ENCODE assay signal across 9 mouse cellular contexts in genomic region chr15:101320618-101321041, GRCm38 (mm10). TPM values are rescaled to one million over a fixed set of nuclear protein-coding genes. Genes with fewer than 3 reads are reported as not detected.
A peak's percentile ranks its signal among the peaks of the same experiment; 100 is the strongest.
DNase-seq lines count a peak whose midpoint lies in the region; ATAC-seq and TF ChIP-seq lines count a peak whose summit lies in the region.
"Had no signal": no experiment of that assay in that cellular context is flagged by ENCODE, and none has a peak within 500 bp of the region (broad histone marks: within the 10 kb centered on the region; RNA-seq: fewer than 3 reads in every experiment).

No protein-coding gene starts in this region.

- 42% methylated on average over 6 of the region's 6 CpGs for WGBS in stomach, postnatal 0 days

- no peaks in the 10 kb centered on the region for H3K36me3 ChIP-seq in stomach, postnatal 0 days (ENCODE audit: control insufficient read depth, insufficient read depth, low read length)

- peak; percentile 78 to 81 for DNase-seq in adrenal gland, adult (ENCODE audit: inconsistent age in 2 of 2, low spot score in 1 of 2)
- DNase-seq in adrenal gland, postnatal 25 days = no peak
- DNase-seq in urinary bladder, postnatal 36 days (ENCODE audit: low spot score in 2 of 2) = peak; percentile 49 to 64
- no peak for DNase-seq in urinary bladder, postnatal 4 days (ENCODE audit: low spot score in 2 of 2)
- DNase-seq in kidney, postnatal 14 days = peak; percentile 73
- DNase-seq in stomach, postnatal 0 days (ENCODE audit: low spot score) = peak; percentile 62
- DNase-seq in cerebellum, postnatal 10 days = no peak
- DNase-seq in left cerebral cortex, adult 2 months (ENCODE audit: extremely low spot score in 1 of 2, low spot score in 2 of 2) = no peak
- DNase-seq: thymus, postnatal 14 days had no signal

- H3K27me3 ChIP-seq in stomach, postnatal 0 days (ENCODE audit: control insufficient read depth, insufficient read depth, low read length) = no peaks in the 10 kb centered on the region

- H3K9me3 ChIP-seq in stomach, postnatal 0 days (ENCODE audit: control insufficient read depth, low read length) = no peaks in the 10 kb centered on the region

- H3K4me2 ChIP-seq in stomach, postnatal 0 days (replicated peaks; ENCODE audit: low read depth) = no peak overlapping the region

- ATAC-seq in stomach, postnatal 0 days (ENCODE audit: low FRiP score, low TSS enrichment) = peak; percentile 45

- intact Hi-C loops in left cerebral cortex, adult 2 months (cut with DNase I) = no loop called here

- no peaks in the 10 kb centered on the region for H3K4me1 ChIP-seq in stomach, postnatal 0 days (replicated peaks; ENCODE audit: control insufficient read depth, insufficient read depth)

- no peak for TF ChIP-seq EP300 in stomach, postnatal 0 days (optimal IDR thresholded peaks at IDR 0.05)

- H3K4me3 ChIP-seq in stomach, postnatal 0 days (ENCODE audit: low read depth, low read length) = no peak overlapping the region
- no peak overlapping the region for H3K4me3 ChIP-seq in left cerebral cortex, adult 2 months

- H3K27ac ChIP-seq in stomach, postnatal 0 days (replicated peaks) = no peak overlapping the region; the same call in 1 of the 2 replicates
- H3K27ac ChIP-seq in left cerebral cortex, adult 2 months = no peak overlapping the region

- TF ChIP-seq CTCF in stomach, postnatal 0 days (IDR thresholded peaks at IDR 0.05; ENCODE audit: low read depth) = no peak
- no peak for TF ChIP-seq CTCF in left cerebral cortex, adult 2 months (IDR thresholded peaks at IDR 0.05)

- no peak overlapping the region for H3K9ac ChIP-seq in stomach, postnatal 0 days (ENCODE audit: low read length)

RNA-seq across cellular contexts. Expression of gene 6030408B16Rik, which starts 27.6 kb away (rescaled TPM):
- total RNA-seq in adrenal gland, postnatal 25 days (2021) = 0.27 TPM in 1 of 2 replicates, not detected in the other
- polyA plus RNA-seq in stomach, postnatal 0 days (2015; fragmentation: Nextera tagmentation; extraction: Ambion mirVana) = 2.4 TPM in 2 replicates
- total RNA-seq in left cerebral cortex, adult 2 months (2021) = under 1 TPM; 0.30 to 0.41 TPM

RNA-seq across cellular contexts. Expression of gene Atg101, which starts 36.6 kb away (rescaled TPM):
- 40.6 and 44.5 TPM in 2 replicates for total RNA-seq in adrenal gland, postnatal 25 days (2021)
- polyA plus RNA-seq in stomach, postnatal 0 days (2015; fragmentation: Nextera tagmentation; extraction: Ambion mirVana) = 49.3 and 50.4 TPM in 2 replicates
- 10 to 100 TPM; 41.9 to 44.5 TPM for total RNA-seq in left cerebral cortex, adult 2 months (2021)

RNA-seq across cellular contexts. Expression of gene Krt80, which starts 49.3 kb away (rescaled TPM):
- 1.0 and 1.3 TPM in 2 replicates for total RNA-seq in adrenal gland, postnatal 25 days (2021)
- polyA plus RNA-seq in stomach, postnatal 0 days (2015; fragmentation: Nextera tagmentation; extraction: Ambion mirVana) = 63.0 and 75.8 TPM in 2 replicates
- 1 to 10 TPM; 2.9 to 3.9 TPM for total RNA-seq in left cerebral cortex, adult 2 months (2021)

Comparison
In these comparisons a context has a peak if more than half of its experiments do, and no peak if none do; other contexts are left out.
1. DNase-seq: peak in adrenal gland, adult (2 of 2), urinary bladder, postnatal 36 days (2 of 2), kidney, postnatal 14 days (single experiment) and stomach, postnatal 0 days (single experiment); none in adrenal gland, postnatal 25 days (single experiment), urinary bladder, postnatal 4 days (0 of 2), cerebellum, postnatal 10 days (0 of 2) and left cerebral cortex, adult 2 months (0 of 2).